Mouse (Mus musculus) olfactory bulb, adult 2 months (tissue): ENCODE data around the gene Ptpn23.

Source experiments
- CTCF ChIP-seq: fragments of 200-500 bp; IDR thresholded peaks from 2 replicates; pipeline ENCODE4 v1.5.1; 2012; ENCODE audit warnings: low read depth, mild to moderate bottlenecking, low read length, moderate library complexity; ENCODE audit not compliant: insufficient read depth
- POLR2A ChIP-seq: fragments of 200-500 bp; IDR thresholded peaks from 2 replicates; pipeline ENCODE4 v1.6.1; 2012; ENCODE audit warnings: mild to moderate bottlenecking, low read depth, low read length, moderate library complexity; ENCODE audit not compliant: insufficient read depth

DNA sequence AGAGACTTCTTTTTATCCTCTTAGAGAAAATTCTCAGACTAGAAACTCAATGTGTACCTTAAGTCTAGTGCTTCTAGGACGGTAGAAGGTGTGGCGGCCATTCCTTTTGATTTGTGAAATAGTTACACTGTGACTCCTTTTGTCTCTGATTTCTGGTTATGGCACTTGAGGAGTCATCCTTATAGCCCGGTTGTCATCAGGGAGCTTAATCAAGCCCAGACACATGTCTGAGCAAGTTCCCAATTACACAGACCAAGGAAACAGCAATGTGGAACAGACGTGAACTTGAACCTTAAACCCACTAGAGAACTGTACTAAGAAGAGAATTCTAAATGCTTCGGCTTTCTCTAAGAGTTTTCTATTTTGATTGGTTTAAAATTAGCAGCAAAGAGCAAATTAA, 57.8 kb downstream of the Ptpn23 start:
- TF ChIP-seq CTCF (no peak), POLR2A (no peak)
